Mouse (Mus musculus) CH12.LX (cell line): ENCODE results near the gene Spats2. TPM values are rescaled to one million over a fixed set of nuclear protein-coding genes. Genes with fewer than 3 reads are reported as not detected.

ENCODE experiments used
- DNase-seq: peaks from one replicate; pipeline ENCODE4 v3.0.0-alpha.2; 2013; ENCODE audit errors: extremely low read depth
- H3K27ac ChIP-seq: 2 replicates; pipeline ENCODE4 v1.5.1; 2012; ENCODE audit warnings: low read depth, mild to moderate bottlenecking, control low read depth, moderate library complexity; ENCODE audit not compliant: insufficient read depth
- H3K27me3 ChIP-seq: replicated peaks from 2 replicates; pipeline ENCODE3; 2012; ENCODE audit warnings: inconsistent platforms
- H3K36me3 ChIP-seq, 2 experiments: replicated peaks in 1 of 2; 2 replicates each; pipeline versions ENCODE3 to v1.6.1; 2012; ENCODE audit warnings: inconsistent platforms in 1 of 2, low read length in 1 of 2, mild to moderate bottlenecking in 1 of 2, mixed read lengths in 1 of 2, moderate library complexity in 1 of 2; ENCODE audit not compliant: control insufficient read depth in 1 of 2, insufficient read depth in 1 of 2
- H3K4me1 ChIP-seq, 2 experiments: 2 replicates each; pipeline ENCODE4 v1.6.1; 2012; ENCODE audit warnings: inconsistent platforms in 1 of 2, moderate library complexity in 1 of 2; ENCODE audit not compliant: insufficient read depth in 2 of 2, control insufficient read depth in 1 of 2
- H3K4me2 ChIP-seq: 2 replicates; pipeline ENCODE4 v1.6.1; 2012; ENCODE audit warnings: low read depth, mild to moderate bottlenecking, control low read depth; ENCODE audit not compliant: poor library complexity, insufficient read depth, severe bottlenecking
- H3K4me3 ChIP-seq, 3 experiments: fragments of 150-350 bp in 1 of 3; sonication (generic) in 1 of 3; replicated peaks in 1 of 3; 2 replicates each; pipeline versions ENCODE3 to v1.5.1; 2011 to 2012; ENCODE audit warnings: low read depth in 2 of 3, low read length in 2 of 3, mild to moderate bottlenecking in 2 of 3, moderate library complexity in 2 of 3, control low read depth in 1 of 3, improper control_type of control experiment in 1 of 3, inconsistent platforms in 1 of 3, mixed read lengths in 1 of 3; ENCODE audit not compliant: poor library complexity in 1 of 3
- H3K79me2 ChIP-seq: replicated peaks from 2 replicates; pipeline ENCODE4 v1.6.1; 2012; ENCODE audit warnings: mild to moderate bottlenecking, moderate library complexity; ENCODE audit not compliant: control insufficient read depth, poor library complexity, insufficient read depth, severe bottlenecking; ENCODE audit errors: extremely low read depth
- H3K9ac ChIP-seq: 2 replicates; pipeline ENCODE4 v1.6.1; 2012; ENCODE audit warnings: low read depth, mild to moderate bottlenecking, control low read depth, moderate library complexity; ENCODE audit not compliant: insufficient read depth
- H3K9me3 ChIP-seq: replicated peaks from 2 replicates; pipeline ENCODE3; 2012; ENCODE audit warnings: low read length, inconsistent platforms, mixed read lengths
- CHD2 ChIP-seq: IDR thresholded peaks from 2 replicates; pipeline ENCODE4 v1.6.1; 2011; ENCODE audit warnings: low read length, improper control_type of control experiment
- CTCF ChIP-seq, 2 experiments: IDR thresholded peaks in 1 of 2; conservative IDR thresholded peaks in 1 of 2; 2 replicates each; pipeline ENCODE4 v1.5.1; 2011 to 2012; ENCODE audit warnings: low read depth in 2 of 2, low read length in 2 of 2, improper control_type of control experiment in 1 of 2, inconsistent platforms in 1 of 2, mild to moderate bottlenecking in 1 of 2, moderate library complexity in 1 of 2
- ELF1 ChIP-seq: IDR thresholded peaks from 2 replicates; pipeline ENCODE4 v1.6.1; 2014; ENCODE audit warnings: low read depth, mild to moderate bottlenecking, inconsistent platforms, low read length, improper control_type of control experiment
- ETS1 ChIP-seq: conservative IDR thresholded peaks from 2 replicates; pipeline ENCODE4 v1.6.1; 2012; ENCODE audit warnings: low read depth, mild to moderate bottlenecking, inconsistent platforms, low read length, improper control_type of control experiment, moderate library complexity
- GABPA ChIP-seq: IDR thresholded peaks from 2 replicates; pipeline ENCODE4 v1.6.1; 2012; ENCODE audit warnings: low read depth, low read length, improper control_type of control experiment, inconsistent platforms; ENCODE audit not compliant: insufficient replicate concordance
- HCFC1 ChIP-seq: IDR thresholded peaks from 2 replicates; pipeline ENCODE4 v1.6.1; 2012; ENCODE audit warnings: low read depth, mild to moderate bottlenecking, inconsistent platforms, low read length, improper control_type of control experiment
- IRF4 ChIP-seq: IDR thresholded peaks from 2 replicates; pipeline ENCODE4 v1.6.1; 2014; ENCODE audit warnings: low read depth, mild to moderate bottlenecking, inconsistent platforms, low read length, improper control_type of control experiment
- JUND ChIP-seq: conservative IDR thresholded peaks from 2 replicates; pipeline ENCODE4 v1.6.1; 2011; ENCODE audit warnings: low read depth, low read length, improper control_type of control experiment
- KAT2A ChIP-seq: IDR thresholded peaks from 2 replicates; pipeline ENCODE4 v1.6.1; 2012; ENCODE audit warnings: low read length, improper control_type of control experiment, inconsistent platforms; ENCODE audit not compliant: insufficient replicate concordance
- MAFK ChIP-seq: IDR thresholded peaks from 2 replicates; pipeline ENCODE4 v1.6.1; 2011; ENCODE audit warnings: low read length, improper control_type of control experiment; ENCODE audit not compliant: insufficient replicate concordance
- MAX ChIP-seq: IDR thresholded peaks from 2 replicates; pipeline ENCODE4 v1.6.1; 2011; ENCODE audit warnings: low read length, improper control_type of control experiment
- MAZ ChIP-seq: IDR thresholded peaks from 2 replicates; pipeline ENCODE4 v1.6.1; 2012; ENCODE audit warnings: low read depth, mild to moderate bottlenecking, inconsistent platforms, low read length, improper control_type of control experiment, moderate library complexity
- MEF2A ChIP-seq: IDR thresholded peaks from 2 replicates; pipeline ENCODE4 v1.6.1; 2014; ENCODE audit warnings: low read depth, mild to moderate bottlenecking, inconsistent platforms, low read length, improper control_type of control experiment, borderline replicate concordance
- MYC ChIP-seq: IDR thresholded peaks from 2 replicates; pipeline ENCODE4 v1.6.1; 2011; ENCODE audit warnings: low read depth, mild to moderate bottlenecking, improper control_type of control experiment, low read length
- NRF1 ChIP-seq: IDR thresholded peaks from 2 replicates; pipeline ENCODE4 v1.6.1; 2014; ENCODE audit warnings: low read depth, mild to moderate bottlenecking, inconsistent platforms, low read length, improper control_type of control experiment, moderate library complexity
- PAX5 ChIP-seq: IDR thresholded peaks from 2 replicates; pipeline ENCODE4 v1.6.1; 2012; ENCODE audit warnings: low read length, inconsistent platforms, mixed read lengths
- POLR2AphosphoS2 ChIP-seq: IDR thresholded peaks from 2 replicates; pipeline ENCODE4 v1.6.1; 2011; ENCODE audit warnings: low read depth, low read length, improper control_type of control experiment
- SIN3A ChIP-seq: IDR thresholded peaks from 2 replicates; pipeline ENCODE4 v1.6.1; 2012; ENCODE audit warnings: low read length, improper control_type of control experiment, inconsistent platforms
- SMC3 ChIP-seq: IDR thresholded peaks from 2 replicates; pipeline ENCODE4 v1.6.1; 2011; ENCODE audit warnings: low read depth, low read length, improper control_type of control experiment
- TBP ChIP-seq: conservative IDR thresholded peaks from 2 replicates; pipeline ENCODE4 v1.6.1; 2011; ENCODE audit warnings: low read depth, low read length, improper control_type of control experiment
- TCF12 ChIP-seq: IDR thresholded peaks from 2 replicates; pipeline ENCODE4 v1.6.1; 2014; ENCODE audit warnings: low read depth, mild to moderate bottlenecking, inconsistent platforms, low read length, improper control_type of control experiment
- USF1 ChIP-seq: IDR thresholded peaks from 2 replicates; pipeline ENCODE4 v1.6.1; 2014; ENCODE audit warnings: low read depth, mild to moderate bottlenecking, inconsistent platforms, low read length, improper control_type of control experiment
- ZC3H11A ChIP-seq: IDR thresholded peaks from 2 replicates; pipeline ENCODE4 v1.6.1; 2012; ENCODE audit warnings: low read depth, mild to moderate bottlenecking, inconsistent platforms, low read length, improper control_type of control experiment
- ZMIZ1 ChIP-seq: IDR thresholded peaks from 2 replicates; pipeline ENCODE4 v1.6.1; 2012; ENCODE audit warnings: low read depth, mild to moderate bottlenecking, inconsistent platforms, low read length, improper control_type of control experiment
- dilution Hi-C: fragments of 300-500 bp; cut with MboI; formaldehyde crosslinking; loops from 2 replicates; pipeline ENCODE4 v1.14.3; 2020; ENCODE audit warnings: low sequenced_read_pairs; ENCODE audit not compliant: extremely low pct_unique_long_range_greater_than_20kb, extremely low pct_ligation_motif_present
- in situ Hi-C: fragments of 300-500 bp; cut with MboI; formaldehyde crosslinking; loops from 3 replicates; pipeline ENCODE4 v1.14.3; 2019; ENCODE audit warnings: low sequenced_read_pairs, low pct_ligation_motif_present, low pct_unique_long_range_greater_than_20kb, mixed read lengths
- polyA plus RNA-seq: library from polyadenylated mRNA; unstranded; fragments of >175 nt; gene quantifications from 2 replicates; pipeline ENCODE4 v1.2.1, GENCODE M21; 2012; ENCODE audit warnings: low read depth; ENCODE audit not compliant: insufficient read length
- total RNA-seq, 2 experiments: library from RNA; depleted of rRNA; stranded (reverse); fragments of 300-350 nt in 1 of 2; fragments of >200 nt in 1 of 2; gene quantifications; 2 replicates each; pipeline ENCODE4 v1.2.3; 2012 to 2014

The Spats2 gene
- total and polyA plus RNA-seq, 3 experiments, result 26.5 to 81.0 (median 68.3) TPM

DNA sequence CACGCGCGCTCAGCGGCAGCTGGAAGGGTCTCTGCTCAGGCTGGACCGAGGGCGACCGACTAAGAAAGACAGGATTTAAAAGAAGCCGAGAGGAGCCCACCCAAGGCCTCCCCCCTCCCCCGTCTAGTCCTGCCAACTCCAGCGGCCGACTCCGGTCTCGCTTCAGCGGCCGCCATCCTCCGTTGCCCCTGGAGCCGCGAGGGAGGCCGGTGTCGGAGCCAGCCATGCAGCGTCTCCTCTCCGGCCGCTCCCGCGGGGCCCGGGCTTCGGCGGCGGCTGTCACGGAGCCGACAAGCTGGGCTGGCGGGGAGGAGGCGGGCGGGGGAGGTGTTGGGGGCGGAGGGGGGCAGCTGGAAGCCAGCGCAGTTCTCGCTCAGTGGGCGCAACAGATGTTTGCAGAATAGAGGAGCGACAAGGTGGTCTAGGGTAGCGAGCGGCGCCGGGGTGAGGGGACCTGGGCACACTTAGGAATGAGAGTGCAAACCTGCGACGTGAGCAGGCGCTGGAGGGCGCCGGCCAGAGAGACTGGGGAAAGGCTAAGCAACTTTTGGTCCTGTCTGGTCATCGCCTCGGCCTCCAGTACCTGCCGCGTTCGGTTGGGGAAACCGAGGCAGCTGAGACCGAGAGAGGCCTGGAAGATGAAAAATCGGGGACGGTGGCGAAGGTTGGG, 28.8 kb upstream of the Spats2 start:
- DNase-seq, result no peak
- TF ChIP-seq SIN3A, result no peak
- no peak for TF ChIP-seq MAX
- TF ChIP-seq CTCF (conservative IDR thresholded peaks at IDR 0.05 in 1 of 2, IDR thresholded peaks at IDR 0.05 in 1 of 2; ENCODE audit: low read depth in 2 of 2, low read length in 2 of 2), result no peak
- no peak for TF ChIP-seq GABPA
- TF ChIP-seq TCF12, result no peak
- TF ChIP-seq POLR2AphosphoS2, result no peak
- no peak for TF ChIP-seq MEF2A
- no peak for TF ChIP-seq MAFK
- TF ChIP-seq ETS1, result no peak
- no peak for TF ChIP-seq JUND
- no peak for TF ChIP-seq CHD2
- TF ChIP-seq ELF1, result no peak
- TF ChIP-seq HCFC1, result no peak
- TF ChIP-seq SMC3, result no peak
- Histone ChIP-seq H3K27me3 (no peaks in the 10 kb centered on the region), H3K9ac (no peak overlapping the region), H3K4me2 (no peak overlapping the region), H3K4me1 (peaks cover 0 to 20% of the 10 kb centered on the region in 2 experiments; a peak in 2 of 4 replicates), H3K9me3 (peaks cover 3% of the 10 kb centered on the region), H3K36me3 (peaks cover 0 to 11% of the 10 kb centered on the region in 2 experiments), H3K27ac (no peak overlapping the region), H3K79me2 (no peaks in the 10 kb centered on the region), H3K4me3 (no peak overlapping the region)
- dilution Hi-C loops (no loop called here), in situ Hi-C loops (no loop called here)

DNA sequence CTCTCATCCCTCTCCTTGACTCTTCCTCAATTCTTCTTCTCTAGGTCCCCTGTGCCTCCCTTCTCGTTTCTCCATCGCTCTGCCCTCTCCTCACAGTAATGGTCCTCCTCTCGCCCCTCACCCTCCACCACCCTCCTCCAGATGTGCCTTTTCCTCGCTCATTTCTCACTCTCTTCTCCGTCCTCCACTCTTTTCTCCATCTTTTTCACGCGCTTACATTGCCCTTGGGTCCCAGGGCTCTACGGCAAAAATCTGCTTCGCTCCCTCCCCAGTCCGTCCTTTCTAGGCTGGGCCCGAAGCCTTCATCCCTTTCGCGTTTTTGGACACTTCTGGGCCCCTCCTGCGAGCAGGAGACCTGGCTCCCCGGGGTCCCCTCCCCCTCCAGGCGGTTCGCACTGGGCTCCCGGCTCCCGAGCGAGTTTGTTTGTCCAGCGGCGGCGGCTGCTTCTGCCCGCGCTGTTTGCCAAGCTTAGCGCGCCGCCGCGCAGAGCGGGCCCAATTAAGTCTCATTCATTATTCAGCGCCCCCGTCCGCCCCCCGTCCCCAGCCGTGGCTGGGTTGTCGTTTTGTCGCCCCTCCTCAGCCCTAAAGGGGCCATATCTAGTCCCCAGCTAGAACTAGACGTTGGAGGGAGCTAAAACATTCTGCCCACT, 27.8 kb upstream of the Spats2 start:
- no peak overlapping the region for H3K4me3 ChIP-seq
- TF ChIP-seq ZC3H11A (no peak), ELF1 (no peak), MAFK (no peak), MYC (no peak), HCFC1 (no peak), SIN3A (no peak), MAZ (no peak), MEF2A (no peak), TCF12 (no peak), NRF1 (no peak), TBP (no peak), PAX5 (no peak), ZMIZ1 (no peak), CHD2 (no peak), IRF4 (no peak), USF1 (no peak), KAT2A (no peak), POLR2AphosphoS2 (no peak)
- in situ Hi-C loops, result no loop called here
- dilution Hi-C loops, result no loop called here
- peaks cover 3% of the 10 kb centered on the region for H3K9me3 ChIP-seq
- no peak overlapping the region for H3K4me2 ChIP-seq
- H3K27me3 ChIP-seq, result no peaks in the 10 kb centered on the region
- peaks cover 0 to 11% of the 10 kb centered on the region in 2 experiments for H3K36me3 ChIP-seq
- H3K79me2 ChIP-seq, result no peaks in the 10 kb centered on the region
- no peak overlapping the region for H3K9ac ChIP-seq
- H3K27ac ChIP-seq, result no peak overlapping the region
- peaks cover 0 to 20% of the 10 kb centered on the region in 2 experiments; a peak in 2 of 4 replicates for H3K4me1 ChIP-seq
- DNase-seq, result no peak
